Mouse (Mus musculus) layer of hippocampus, adult 11-12 months (tissue): ENCODE measurements around the gene Arhgef18.
A peak's percentile ranks its signal among the peaks of the same experiment; 100 is the strongest.

ENCODE experiments used
- DNase-seq: peaks from one replicate; pipeline ENCODE4 v3.0.0; 2022; ENCODE audit warnings: low spot score

Gene Arhgef18

GRCm38 (mm10) chr8:3392771-3393710, at the start of gene Arhgef18:
Gene Arhgef18, plus strand, starts transcription at chr8:3393006.
- peak; percentile 88 for DNase-seq

- no peak for DNase-seq
These were observed 47.5 kb upstream of the Arhgef18 start for GRCm38 (mm10) chr8:3345337-3345736.

GRCm38 (mm10) chr8:3346691-3347413, 46.0 kb upstream of the Arhgef18 start:
- DNase-seq: no peak

GRCm38 (mm10) chr8:3348142-3348823, 44.5 kb upstream of the Arhgef18 start:
- DNase-seq: no peak

- no peak for DNase-seq
These were observed 42.1 kb upstream of the Arhgef18 start for GRCm38 (mm10) chr8:3350747-3351146.

DNA sequence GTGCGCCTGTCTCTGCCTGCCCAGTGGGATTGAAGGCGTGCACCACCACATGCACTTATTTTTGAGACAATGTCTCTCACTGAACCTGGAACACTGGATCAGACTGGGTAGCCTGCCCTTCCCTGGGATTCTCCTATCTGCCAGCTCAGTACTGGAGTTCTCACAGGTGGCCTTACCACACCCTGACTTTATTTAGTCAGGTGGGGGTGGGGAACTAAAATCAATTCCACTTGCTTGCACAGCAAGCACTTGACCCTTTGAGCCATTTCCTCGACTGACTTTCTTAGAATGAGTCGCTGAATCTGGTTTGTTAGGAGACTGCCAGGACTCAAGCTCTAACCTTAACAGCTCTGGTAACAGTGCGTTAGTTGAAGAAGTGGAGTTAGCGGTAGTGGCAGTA, 40.1 kb upstream of the Arhgef18 start:
- no peak for DNase-seq

DNA sequence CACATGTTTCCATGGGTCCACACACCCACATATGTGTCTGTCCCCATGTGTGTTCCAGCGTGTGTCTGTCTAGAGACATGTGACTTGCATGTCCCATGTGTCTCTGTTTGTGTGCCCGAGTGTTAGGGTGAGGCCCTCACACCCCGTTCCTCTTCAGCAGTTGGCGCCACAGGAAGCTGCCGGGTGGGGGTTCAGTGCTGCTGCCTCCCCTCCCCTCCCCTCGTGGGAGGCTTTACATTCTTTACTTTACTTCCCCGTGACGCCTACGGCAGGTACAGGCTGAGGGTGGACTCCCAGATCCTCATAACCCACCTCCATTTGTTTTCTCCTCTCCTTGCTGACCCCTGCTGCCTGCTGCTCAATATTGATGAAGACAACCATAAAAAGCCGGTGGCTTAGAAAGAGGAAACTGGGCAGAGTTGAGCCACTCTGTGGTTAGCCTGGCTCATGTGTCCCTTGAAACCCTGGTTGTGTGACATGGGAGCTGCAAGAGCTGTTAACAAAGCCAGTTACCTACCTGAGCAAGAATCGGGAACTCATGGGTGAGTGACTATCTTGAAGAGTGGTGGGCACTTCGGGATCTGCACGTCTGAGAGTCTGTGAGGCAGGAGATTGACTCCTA, 39.5 kb upstream of the Arhgef18 start, which contains the start of gene A430078G23Rik:
Gene A430078G23Rik (plus strand): TSS at position 227 of the 622 bp plus-strand sequence.
- no peak for DNase-seq

DNA sequence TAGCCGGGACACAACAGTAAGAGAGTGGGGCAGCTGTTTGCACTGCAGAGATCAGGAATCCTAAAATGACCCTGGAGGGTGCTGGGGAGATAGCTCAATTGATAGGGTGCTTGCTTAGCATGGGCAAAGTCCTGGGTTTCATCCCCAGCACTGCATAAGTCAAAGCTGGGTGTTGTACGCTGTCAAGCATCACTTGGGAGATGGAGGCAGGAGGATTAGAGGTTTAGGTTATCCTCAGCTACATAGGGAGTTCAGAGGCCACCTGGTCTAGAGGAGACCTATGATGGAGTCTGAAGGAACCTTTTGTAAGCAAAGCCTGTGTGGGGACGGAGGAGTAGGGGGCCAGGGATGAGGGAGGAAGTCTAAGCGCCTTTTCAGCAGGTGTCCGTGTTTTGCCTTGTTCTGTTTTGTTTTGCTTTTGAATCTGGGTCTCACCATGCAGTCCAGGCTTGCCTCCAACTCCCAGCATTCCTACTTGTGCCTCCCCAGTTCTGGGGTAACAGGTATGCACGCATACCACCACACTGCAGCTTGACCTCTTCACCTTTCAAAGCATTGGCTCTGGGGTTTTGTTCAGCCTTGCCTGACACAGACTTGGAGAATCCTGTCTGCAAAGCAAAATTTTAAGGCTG, 38.9 kb upstream of the Arhgef18 start:
- DNase-seq: no peak

DNA sequence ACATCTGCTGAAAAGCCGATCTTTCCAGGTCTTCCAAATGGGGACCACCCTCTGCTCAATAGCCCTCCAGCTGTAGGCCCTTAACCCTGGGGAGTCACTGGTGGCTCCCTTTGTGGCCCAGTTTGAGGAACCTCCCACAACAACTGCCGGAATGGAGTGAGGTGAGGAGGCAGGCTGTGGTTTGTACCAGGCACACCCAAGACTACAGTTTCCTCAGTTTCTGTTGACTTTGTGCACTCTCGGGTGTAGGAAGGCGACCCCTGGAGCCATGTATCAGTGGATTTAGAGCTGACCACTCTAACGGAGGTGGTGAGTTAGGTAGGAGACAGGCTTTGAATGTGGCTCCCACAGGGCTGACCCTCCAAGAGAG, 38.4 kb upstream of the Arhgef18 start:
- no peak for DNase-seq

GRCm38 (mm10) chr8:3355586-3355985, 37.2 kb upstream of the Arhgef18 start:
- no peak for DNase-seq

DNA sequence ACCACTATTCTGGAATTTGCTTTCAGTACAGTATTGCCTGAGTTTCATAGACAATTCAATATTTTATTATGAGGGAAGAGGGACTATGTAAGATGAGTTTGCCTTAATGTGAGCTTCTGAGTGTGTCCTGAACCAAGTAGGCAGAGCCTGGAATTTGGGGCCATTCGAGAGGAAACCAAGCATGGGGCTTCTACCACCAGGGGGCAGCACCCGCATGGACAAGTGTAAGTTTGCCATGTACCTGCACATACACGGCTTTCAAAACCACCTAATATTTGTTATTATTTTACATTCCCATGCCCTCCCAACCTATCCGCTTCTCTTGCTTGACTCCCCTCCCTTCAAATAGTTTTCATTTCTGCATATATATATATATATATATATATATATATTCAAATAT, 34.7 kb upstream of the Arhgef18 start:
- peak; percentile 86 for DNase-seq

GRCm38 (mm10) chr8:3367086-3367485, 25.7 kb upstream of the Arhgef18 start:
- no peak for DNase-seq

DNA sequence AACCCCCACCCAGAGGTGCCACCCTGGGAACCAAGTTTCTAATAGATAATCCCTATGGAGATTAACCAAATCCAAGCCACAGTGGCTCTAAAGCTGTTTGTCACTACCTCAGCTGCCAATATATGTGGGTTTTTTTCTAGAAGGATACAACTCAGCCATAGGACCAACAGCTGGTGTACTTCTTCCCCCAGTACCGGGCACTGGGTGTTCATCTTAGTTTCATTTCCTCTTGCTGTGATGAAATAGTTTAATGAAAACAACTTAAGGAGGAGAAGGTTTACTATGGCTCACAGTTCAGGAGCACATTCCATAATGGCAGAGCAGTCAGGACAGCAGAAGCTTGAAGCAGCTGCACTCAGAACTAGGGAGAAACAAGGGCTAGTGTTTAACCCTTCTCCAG, 24.7 kb upstream of the Arhgef18 start:
- DNase-seq: no peak

DNA sequence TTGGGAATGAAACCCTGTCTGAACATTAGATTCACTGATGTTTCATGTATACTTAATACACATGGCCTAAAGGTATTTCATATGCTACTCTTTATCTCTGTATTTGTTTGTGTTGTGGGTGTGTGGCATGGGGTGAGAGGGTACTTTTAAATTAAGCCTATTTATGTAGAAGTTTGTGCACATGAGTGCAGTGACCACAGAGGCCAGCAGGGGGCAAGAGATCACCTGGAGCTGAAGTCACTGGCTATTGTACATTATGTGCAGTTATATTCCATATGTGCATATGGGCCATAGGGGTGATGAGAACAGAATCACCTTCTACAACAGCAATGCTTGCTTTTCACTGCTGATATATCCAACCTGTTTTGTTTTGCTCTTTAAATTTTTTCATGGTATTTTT, 17.1 kb upstream of the Arhgef18 start:
- no peak for DNase-seq

- DNase-seq: no peak
These were observed 16.0 kb upstream of the Arhgef18 start for GRCm38 (mm10) chr8:3376641-3377274.

DNA sequence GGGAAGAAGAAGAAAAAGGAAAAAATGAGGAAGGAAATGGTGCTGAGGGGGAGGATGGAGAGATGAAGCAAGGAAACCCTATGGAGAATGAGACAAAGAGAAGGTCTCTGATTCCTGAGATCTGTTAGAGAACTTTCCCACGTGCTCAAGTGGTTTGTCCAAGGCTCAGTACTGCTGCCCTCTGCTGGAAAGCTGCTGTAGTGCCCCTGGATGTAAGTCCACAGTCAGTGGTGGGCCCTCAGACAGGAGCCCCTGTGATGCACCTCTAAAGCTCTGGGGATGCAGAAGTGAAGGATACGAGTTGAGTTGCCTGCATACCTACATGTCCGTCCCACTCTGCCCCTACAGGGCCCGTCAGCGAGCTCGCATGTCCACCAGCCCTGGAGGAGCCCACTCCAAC, 5.5 kb upstream of the Arhgef18 start:
- peak; percentile 72 for DNase-seq

- DNase-seq: no peak
These were observed 4.0 kb upstream of the Arhgef18 start for GRCm38 (mm10) chr8:3388591-3389338.

GRCm38 (mm10) chr8:3389506-3389905, 3.3 kb upstream of the Arhgef18 start:
- DNase-seq: no peak

DNA sequence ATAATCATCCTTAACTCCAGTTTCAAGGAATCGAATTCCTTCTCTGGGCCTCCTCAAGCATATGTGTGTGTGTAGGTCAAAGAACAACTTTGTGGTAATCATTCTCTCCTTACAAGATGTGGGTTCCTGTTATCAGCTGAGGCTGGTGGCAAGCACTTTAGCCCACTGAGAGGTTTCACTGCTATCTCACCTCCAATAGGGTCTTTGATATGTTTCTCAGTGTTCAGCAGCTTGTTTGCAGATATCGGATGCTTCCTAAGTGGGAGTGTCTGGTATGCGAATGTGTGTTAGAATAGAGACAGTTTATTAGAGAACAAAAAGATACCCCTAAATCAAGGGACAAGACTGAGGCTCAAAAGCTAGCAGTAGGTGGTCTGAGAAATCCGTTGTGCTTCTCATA, 513 bp upstream of the Arhgef18 start:
- DNase-seq: no peak

- DNase-seq: no peak
These were observed 1.8 kb downstream of the Arhgef18 start for GRCm38 (mm10) chr8:3394600-3394999.
